Mouse (Mus musculus): Measurements from ENCODE around the gene Gm14326.
"Not testable (repeated sequence)": the region's sequence is repeated elsewhere in the genome, so short reads cannot be mapped to it uniquely, and the experiment has no call there.

The Gm14326 gene

DNA sequence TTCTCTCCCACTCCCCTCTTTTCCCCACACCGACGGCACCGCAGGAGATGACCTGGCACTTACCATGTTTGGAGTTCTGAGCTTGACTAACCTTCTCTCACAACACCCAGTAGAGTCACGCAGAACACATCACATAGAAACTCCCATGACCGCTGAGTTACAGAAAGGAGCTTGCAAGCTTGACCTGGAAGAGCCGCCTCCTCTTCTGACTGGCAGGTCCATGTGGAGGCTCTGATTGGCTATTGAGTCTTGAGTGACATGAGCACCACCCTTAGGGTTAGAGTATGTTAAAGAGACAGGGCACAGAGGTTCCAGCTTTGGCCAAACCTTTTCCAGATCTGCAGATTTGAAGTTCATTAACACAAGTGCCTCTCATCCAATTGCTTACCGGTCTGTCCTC, at the start of gene Gm14326:
Gene Gm14326 (minus strand): TSS at position 153 of the 400 bp plus-strand sequence.
- DNase-seq (ENCODE audit: low spot score) = peak; percentile 11

DNA sequence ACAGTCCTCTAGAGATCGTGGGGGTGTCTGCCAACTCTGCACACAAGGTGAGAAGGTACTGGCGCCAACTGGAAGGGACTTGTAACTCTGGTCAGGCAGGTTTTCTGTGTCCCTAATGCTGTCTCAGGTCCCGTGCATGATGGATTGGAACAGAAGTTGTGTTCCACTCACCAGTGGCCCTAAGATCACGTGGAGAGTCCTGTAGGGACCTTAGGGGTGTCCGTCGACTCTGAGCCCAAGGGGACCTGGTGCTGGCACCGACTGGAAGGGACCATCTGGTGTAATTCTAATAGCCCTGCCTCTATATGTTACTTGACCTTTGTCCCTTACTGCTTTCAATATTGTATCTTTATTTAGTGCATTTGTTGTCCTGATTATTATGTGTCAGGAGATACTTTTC, 17.7 kb upstream of the Gm14326 start:
- DNase-seq (ENCODE audit: low spot score) = not testable (repeated sequence)

GRCm38 (mm10) chr2:177956734-177957133, 363 bp downstream of the Gm14326 start:
- not testable (repeated sequence) for DNase-seq (ENCODE audit: low spot score)

DNA sequence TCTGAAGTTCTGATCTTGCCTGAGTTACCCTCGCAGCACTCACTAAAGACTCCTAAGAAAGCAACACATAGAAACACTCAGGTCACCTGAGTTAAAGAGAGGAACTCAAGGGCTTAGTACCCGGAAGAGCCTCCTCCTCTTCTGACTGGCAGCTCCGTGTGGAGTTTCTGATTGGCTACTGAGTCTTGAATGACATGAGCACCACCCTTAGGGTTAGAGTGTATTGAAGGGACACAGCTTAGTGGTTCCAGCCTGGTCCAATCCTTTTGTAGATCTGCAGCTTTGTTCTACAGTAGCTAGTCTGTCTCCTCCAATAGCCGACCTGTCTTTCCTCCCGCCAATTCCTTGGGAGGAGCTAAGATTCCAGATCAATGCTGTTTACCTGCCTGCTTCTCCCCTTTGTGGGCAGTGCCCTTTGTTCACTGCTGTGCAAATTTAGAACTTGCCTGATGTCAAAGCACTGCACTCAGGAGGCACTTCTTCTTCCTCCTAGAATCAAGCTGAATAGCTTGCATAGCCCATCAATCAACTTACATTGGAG, 31.5 kb downstream of the Gm14326 start, which contains the start of gene Zfp972:
Gene Zfp972 (minus strand): TSS at position 51 of the 541 bp plus-strand sequence.
- DNase-seq (ENCODE audit: low spot score) = not testable (repeated sequence)

DNA sequence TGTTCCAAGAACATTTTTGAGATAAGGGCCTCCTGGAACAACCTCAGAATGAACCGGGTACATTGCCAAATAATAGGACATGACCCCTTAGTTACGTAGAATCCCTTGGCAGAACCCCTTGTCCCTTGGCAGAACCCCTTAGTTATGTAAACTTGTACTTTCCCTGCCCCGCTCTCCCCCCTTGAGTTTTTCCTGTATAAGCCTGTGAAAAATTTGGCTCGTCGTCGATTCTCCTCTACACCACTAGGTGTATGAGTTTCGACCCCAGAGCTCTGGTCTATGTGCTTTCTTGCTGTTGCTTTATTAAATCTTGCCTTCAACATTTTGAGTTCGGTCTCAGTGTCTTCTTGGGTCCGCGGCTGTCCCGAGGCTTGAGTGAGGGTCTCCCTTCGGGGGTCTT, 53.8 kb downstream of the Gm14326 start:
- DNase-seq (ENCODE audit: low spot score) = not testable (repeated sequence)

GRCm38 (mm10) chr2:177898171-177898570, 58.9 kb downstream of the Gm14326 start:
- not testable (repeated sequence) for DNase-seq (ENCODE audit: low spot score)

DNA sequence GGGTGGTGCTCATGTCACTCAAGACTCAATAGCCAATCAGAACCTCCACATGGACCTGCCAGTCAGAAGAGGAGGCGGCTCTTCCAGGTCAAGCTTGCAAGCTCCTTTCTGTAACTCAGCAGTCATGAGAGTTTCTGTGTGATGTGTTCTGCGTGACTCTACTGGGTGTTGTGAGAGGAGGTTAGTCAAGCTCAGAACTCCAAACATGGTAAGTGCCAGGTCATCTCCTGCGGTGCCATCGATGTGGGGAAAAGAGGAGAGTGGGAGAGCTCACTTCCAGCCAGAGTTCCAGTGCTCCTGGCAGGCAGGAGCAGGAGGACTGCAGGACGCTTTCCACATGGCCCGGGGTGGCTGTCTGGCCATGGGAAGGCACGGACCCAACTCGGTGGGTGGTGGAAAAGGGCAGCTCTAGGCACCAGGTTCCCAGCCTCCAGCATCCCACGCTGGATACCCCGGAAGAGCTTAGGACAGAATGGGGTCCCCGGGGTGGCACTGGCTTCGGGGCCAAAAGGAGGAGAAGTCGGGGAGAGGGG, 60.0 kb downstream of the Gm14326 start, which contains the start of gene Gm14327:
Gene Gm14327 (plus strand): TSS at position 51 of the 533 bp plus-strand sequence.
- not testable (repeated sequence) for DNase-seq (ENCODE audit: low spot score)

- not testable (repeated sequence) for DNase-seq (ENCODE audit: low spot score)
These were observed 69.4 kb downstream of the Gm14326 start for GRCm38 (mm10) chr2:177887743-177888142.
